Mouse (Mus musculus) brain, embryonic 14.5 days (tissue): ENCODE measurements at regions not wholly inside any gene's neighbourhood (a gene's known extent, or its start where the extent isn't known, plus 50 kb on each side); places are given as distances from the start of the nearest gene placed in this dataset.

ENCODE experiments used
- CTCF ChIP-seq: fragments of 200-500 bp; IDR thresholded peaks from 2 replicates; pipeline ENCODE4 v1.5.1; 2012; ENCODE audit warnings: inconsistent platforms, mild to moderate bottlenecking, moderate library complexity, borderline replicate concordance; ENCODE audit not compliant: insufficient read depth, insufficient read length; ENCODE audit errors: extremely low read depth
- POLR2A ChIP-seq: fragments of 200-500 bp; IDR thresholded peaks from 2 replicates; pipeline ENCODE4 v1.6.1; 2012; ENCODE audit warnings: mild to moderate bottlenecking, inconsistent platforms, borderline replicate concordance; ENCODE audit not compliant: poor library complexity, insufficient read depth, insufficient read length, severe bottlenecking; ENCODE audit errors: extremely low read depth

DNA sequence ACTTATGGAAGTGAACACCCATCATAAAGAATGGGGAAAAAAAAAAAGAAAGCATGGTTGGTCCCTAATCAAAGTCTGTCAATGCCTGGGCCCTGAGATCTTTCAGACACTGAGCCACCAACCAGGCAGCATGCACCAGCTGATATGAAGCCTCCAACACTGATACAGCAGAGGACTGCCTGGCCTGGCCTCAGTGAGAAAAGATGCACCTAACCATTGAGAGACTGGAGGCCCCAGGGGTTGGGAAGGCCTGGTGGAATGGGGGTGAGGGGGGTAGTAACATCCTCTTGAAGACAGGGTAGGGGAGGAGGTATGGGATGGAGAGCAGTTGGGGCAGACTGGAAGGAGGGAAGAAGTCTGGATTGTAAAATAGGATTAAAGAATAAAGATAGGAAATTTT lies 1172.8 kb downstream of the Pcdh18 start:
- TF ChIP-seq CTCF, result no peak
- no peak for TF ChIP-seq POLR2A
